Mouse (Mus musculus) limb, embryonic 13.5 days (tissue): ENCODE measurements around the gene Myo1d. TPM values are rescaled to one million over a fixed set of nuclear protein-coding genes. Genes with fewer than 3 reads are reported as not detected.

Experiments
- ATAC-seq: fragments of 200-750 bp; cut with Nextera tagmentation; 2 replicates; pipeline ENCODE4 v1.8.0; 2017; ENCODE audit warnings: low read depth, moderate number of reproducible peaks, moderate TSS enrichment; ENCODE audit not compliant: low FRiP score
- H3K27ac ChIP-seq: fragments of 300-500 bp; sonication (generic); 2 replicates; pipeline ENCODE4 v1.5.1; 2015; ENCODE audit warnings: inconsistent platforms, mild to moderate bottlenecking, moderate library complexity
- H3K27me3 ChIP-seq: fragments of 300-500 bp; sonication (generic); 2 replicates; pipeline ENCODE4 v1.6.1; 2015; ENCODE audit warnings: mild to moderate bottlenecking, inconsistent platforms
- H3K36me3 ChIP-seq: fragments of 300-500 bp; sonication (generic); 2 replicates; pipeline ENCODE4 v1.6.1; 2015; ENCODE audit warnings: inconsistent platforms, mild to moderate bottlenecking, moderate library complexity
- H3K4me1 ChIP-seq: fragments of 300-500 bp; sonication (generic); 2 replicates; pipeline ENCODE4 v1.6.1; 2015; ENCODE audit warnings: inconsistent platforms
- H3K4me2 ChIP-seq: fragments of 300-500 bp; sonication (generic); replicated peaks from 2 replicates; pipeline ENCODE4 v1.6.1; 2015; ENCODE audit warnings: inconsistent platforms, mild to moderate bottlenecking, moderate library complexity
- H3K4me3 ChIP-seq: fragments of 300-500 bp; sonication (generic); 2 replicates; pipeline ENCODE4 v1.5.1; 2015; ENCODE audit warnings: moderate library complexity, mild to moderate bottlenecking, inconsistent platforms
- H3K9ac ChIP-seq: fragments of 300-500 bp; sonication (generic); 2 replicates; pipeline ENCODE4 v1.6.1; 2015; ENCODE audit warnings: mild to moderate bottlenecking, inconsistent platforms
- H3K9me3 ChIP-seq: fragments of 300-500 bp; sonication (generic); 2 replicates; pipeline ENCODE4 v1.6.1; 2016; ENCODE audit warnings: inconsistent platforms
- WGBS: fragments of 180-500 bp; shearing (Covaris S2); methylation state at CpG from one replicate; pipeline ENCODE4 v1.1.7; 2015; 5-methylcytosine and 5-hydroxymethylcytosine counted together
- polyA plus RNA-seq: library from polyadenylated mRNA; unstranded; fragments of >200 nt; fragmentation: Nextera tagmentation; extraction: Ambion mirVana; gene quantifications from 2 replicates; pipeline ENCODE4 v1.2.1, GENCODE M21; 2015

Myo1d gene
- polyA plus RNA-seq, 1 experiment from 2014 or later = 6.7 TPM

- Histone ChIP-seq H3K27ac (no peak overlapping the region), H3K9me3 (no peaks in the 10 kb centered on the region), H3K27me3 (no peaks in the 10 kb centered on the region; the same call in 1 of the 2 replicates), H3K4me1 (no peaks in the 10 kb centered on the region), H3K4me2 (no peak overlapping the region), H3K36me3 (no peaks in the 10 kb centered on the region), H3K4me3 (no peak overlapping the region), H3K9ac (no peak overlapping the region)
- 74% methylated on average over 3 of the region's 3 CpGs for WGBS
- ATAC-seq = no peak
Measured at GRCm38 (mm10) chr11:80759023-80759422, 20.8 kb downstream of the Myo1d start.

- WGBS = 44% methylated on average over 2 of the region's 2 CpGs
- H3K4me3 ChIP-seq = no peak overlapping the region
- H3K27ac ChIP-seq = no peak overlapping the region
- H3K9me3 ChIP-seq = no peaks in the 10 kb centered on the region
- no peaks in the 10 kb centered on the region for H3K36me3 ChIP-seq
- no peak overlapping the region for H3K9ac ChIP-seq
- ATAC-seq = no peak
- H3K4me1 ChIP-seq = no peaks in the 10 kb centered on the region
- H3K4me2 ChIP-seq = no peak overlapping the region
- H3K27me3 ChIP-seq = peaks cover 10% of the 10 kb centered on the region
Measured at GRCm38 (mm10) chr11:80754201-80754600, 25.6 kb downstream of the Myo1d start.

- ATAC-seq = no peak
- Histone ChIP-seq H3K36me3 (no peaks in the 10 kb centered on the region), H3K9ac (no peak overlapping the region), H3K4me1 (peaks cover 8% of the 10 kb centered on the region; the same call in 1 of the 2 replicates), H3K27me3 (peaks cover 29% of the 10 kb centered on the region), H3K4me2 (no peak overlapping the region), H3K9me3 (no peaks in the 10 kb centered on the region), H3K4me3 (no peak overlapping the region), H3K27ac (no peak overlapping the region)
- 90% methylated on average over 1 of the region's 1 CpGs for WGBS
Measured at GRCm38 (mm10) chr11:80751168-80751567, 28.7 kb downstream of the Myo1d start.

DNA sequence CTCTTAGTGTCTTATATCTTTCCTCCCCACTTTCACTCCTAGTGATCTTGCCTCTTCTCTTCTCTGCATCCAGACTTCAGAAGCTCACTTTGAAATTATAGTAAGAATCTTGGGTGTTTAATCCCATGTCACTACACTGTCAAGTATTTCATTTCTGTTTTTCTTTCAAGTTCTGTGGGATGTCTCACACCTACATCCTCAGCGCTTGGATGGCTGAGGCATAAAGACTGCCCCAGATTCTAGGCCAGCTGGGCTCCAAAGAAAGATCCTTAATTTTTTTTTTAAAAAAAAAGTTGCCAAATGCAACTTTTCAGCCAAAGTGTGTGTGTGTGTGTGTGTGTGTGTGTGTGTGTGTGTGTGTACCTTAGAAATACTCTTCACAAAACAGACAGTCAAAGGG, 30.6 kb downstream of the Myo1d start:
- Histone ChIP-seq H3K9me3 (no peaks in the 10 kb centered on the region), H3K9ac (no peak overlapping the region), H3K4me2 (no peak overlapping the region), H3K27ac (no peak overlapping the region), H3K4me1 (peaks cover 8% of the 10 kb centered on the region; the same call in 1 of the 2 replicates), H3K36me3 (no peaks in the 10 kb centered on the region), H3K4me3 (no peak overlapping the region), H3K27me3 (peaks cover 39% of the 10 kb centered on the region)
- 95% methylated on average over 1 of the region's 1 CpGs for WGBS
- ATAC-seq = no peak

GRCm38 (mm10) chr11:80745426-80745825, 34.4 kb downstream of the Myo1d start:
- Histone ChIP-seq H3K4me1 (peaks cover 8% of the 10 kb centered on the region; the same call in 1 of the 2 replicates), H3K9me3 (no peaks in the 10 kb centered on the region), H3K27ac (no peak overlapping the region), H3K9ac (no peak overlapping the region), H3K4me3 (no peak overlapping the region), H3K36me3 (no peaks in the 10 kb centered on the region), H3K4me2 (no peak overlapping the region), H3K27me3 (peaks cover 47% of the 10 kb centered on the region)
- WGBS = 83% methylated on average over 5 of the region's 5 CpGs
- ATAC-seq = no peak

- Histone ChIP-seq H3K9ac (no peak overlapping the region), H3K36me3 (no peaks in the 10 kb centered on the region), H3K27me3 (peaks cover 47% of the 10 kb centered on the region), H3K4me1 (peaks cover 8% of the 10 kb centered on the region; the same call in 1 of the 2 replicates), H3K4me3 (no peak overlapping the region), H3K9me3 (no peaks in the 10 kb centered on the region), H3K4me2 (no peak overlapping the region), H3K27ac (no peak overlapping the region)
- 80% methylated on average over 4 of the region's 4 CpGs for WGBS
- no peak for ATAC-seq
Measured at GRCm38 (mm10) chr11:80743823-80744410, 35.9 kb downstream of the Myo1d start.

DNA sequence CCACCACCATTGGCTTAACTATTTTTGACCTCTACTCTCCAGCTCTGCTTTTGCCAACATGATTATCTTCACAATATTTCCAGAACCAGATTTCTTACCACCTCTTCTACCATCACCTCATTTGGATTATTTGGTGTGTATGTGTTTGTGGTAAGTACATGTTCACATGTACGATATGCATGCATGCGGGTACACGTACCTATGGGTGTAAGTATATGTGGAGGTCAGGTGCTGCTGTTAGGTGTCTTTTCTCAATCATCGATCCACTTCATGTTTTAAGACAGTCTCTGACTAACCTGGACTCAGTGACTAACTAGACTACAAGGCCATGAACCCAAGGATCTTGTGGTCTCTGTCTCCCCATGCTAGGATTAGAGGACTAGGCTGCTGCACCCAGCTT, 37.4 kb downstream of the Myo1d start:
- Histone ChIP-seq H3K27ac (no peak overlapping the region), H3K4me1 (peaks cover 8% of the 10 kb centered on the region; the same call in 1 of the 2 replicates), H3K27me3 (peaks cover 40% of the 10 kb centered on the region), H3K36me3 (no peaks in the 10 kb centered on the region), H3K9ac (no peak overlapping the region), H3K4me3 (no peak overlapping the region), H3K9me3 (no peaks in the 10 kb centered on the region), H3K4me2 (no peak overlapping the region)
- no peak for ATAC-seq
- WGBS = 94% methylated on average over 4 of the region's 4 CpGs

GRCm38 (mm10) chr11:80734771-80735170, 45.1 kb downstream of the Myo1d start:
- Histone ChIP-seq H3K9me3 (no peaks in the 10 kb centered on the region), H3K4me3 (no peak overlapping the region), H3K27me3 (peaks cover 28% of the 10 kb centered on the region), H3K9ac (no peak overlapping the region), H3K4me1 (no peaks in the 10 kb centered on the region), H3K36me3 (no peaks in the 10 kb centered on the region), H3K27ac (no peak overlapping the region), H3K4me2 (no peak overlapping the region)
- no peak for ATAC-seq
- 80% methylated on average over 2 of the region's 2 CpGs for WGBS

DNA sequence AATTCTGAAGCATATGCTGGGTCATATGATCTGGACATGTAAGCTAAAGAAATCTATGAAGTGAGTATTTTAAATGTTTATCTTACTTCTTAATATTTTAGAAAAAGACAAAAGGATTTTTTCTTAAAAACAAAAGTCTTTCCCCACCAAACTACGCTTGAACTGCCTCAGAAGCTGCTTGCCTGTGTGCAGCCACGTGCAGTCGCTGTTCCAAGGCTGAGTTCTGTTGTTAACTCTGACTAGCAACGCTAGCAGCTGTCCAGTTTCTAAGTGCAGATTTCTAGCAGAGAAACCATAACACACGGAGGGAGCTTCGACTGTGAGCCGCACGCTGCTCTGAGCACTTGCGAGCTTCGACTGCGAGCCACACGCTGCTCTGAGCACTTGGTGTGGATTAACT, 55.1 kb downstream of the Myo1d start:
- ATAC-seq = no peak
- Histone ChIP-seq H3K9me3 (no peaks in the 10 kb centered on the region), H3K4me3 (no peak overlapping the region), H3K36me3 (no peaks in the 10 kb centered on the region), H3K4me1 (no peaks in the 10 kb centered on the region), H3K9ac (no peak overlapping the region), H3K27ac (no peak overlapping the region), H3K4me2 (no peak overlapping the region), H3K27me3 (peaks cover 3% of the 10 kb centered on the region; the same call in 1 of the 2 replicates)
- WGBS = 66% methylated on average over 12 of the region's 12 CpGs

DNA sequence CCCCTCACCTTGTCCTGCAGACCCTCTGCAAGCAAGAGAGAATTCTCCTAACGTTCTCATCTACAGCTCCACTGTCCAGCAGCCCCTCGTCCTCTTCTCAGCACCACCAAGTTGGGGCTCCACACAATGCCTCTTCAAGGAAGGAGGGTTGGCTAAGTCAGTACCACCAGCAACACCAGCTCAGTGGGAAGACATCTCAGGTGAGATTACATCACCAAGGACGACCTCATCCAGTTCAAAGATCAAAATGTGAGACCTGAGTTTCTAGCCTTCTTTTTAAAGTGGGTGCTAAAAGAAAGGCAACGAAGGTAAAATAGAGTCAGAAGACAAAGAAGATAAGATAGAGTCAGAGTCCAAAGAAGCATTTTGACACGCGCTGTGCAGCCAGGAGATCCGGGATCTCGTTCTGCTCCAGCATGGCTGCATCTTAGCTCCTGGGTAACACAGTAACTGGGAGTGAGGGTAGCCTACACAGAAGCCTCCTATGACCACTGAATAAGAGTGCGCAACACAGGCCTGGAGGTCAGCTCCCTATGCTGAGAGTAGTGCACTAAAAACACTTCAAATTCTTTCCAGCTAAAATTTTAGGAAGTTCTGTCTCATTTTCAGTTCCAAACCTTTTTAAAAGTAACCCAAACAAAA, 56.3 kb downstream of the Myo1d start:
- no peak overlapping the region for H3K4me2 ChIP-seq
- no peaks in the 10 kb centered on the region for H3K4me1 ChIP-seq
- peaks cover 3% of the 10 kb centered on the region; the same call in 1 of the 2 replicates for H3K27me3 ChIP-seq
- H3K36me3 ChIP-seq = no peaks in the 10 kb centered on the region
- H3K4me3 ChIP-seq = no peak overlapping the region
- H3K9ac ChIP-seq = no peak overlapping the region
- no peaks in the 10 kb centered on the region for H3K9me3 ChIP-seq
- H3K27ac ChIP-seq = no peak overlapping the region
- 86% methylated on average over 9 of the region's 9 CpGs for WGBS
- no peak for ATAC-seq

DNA sequence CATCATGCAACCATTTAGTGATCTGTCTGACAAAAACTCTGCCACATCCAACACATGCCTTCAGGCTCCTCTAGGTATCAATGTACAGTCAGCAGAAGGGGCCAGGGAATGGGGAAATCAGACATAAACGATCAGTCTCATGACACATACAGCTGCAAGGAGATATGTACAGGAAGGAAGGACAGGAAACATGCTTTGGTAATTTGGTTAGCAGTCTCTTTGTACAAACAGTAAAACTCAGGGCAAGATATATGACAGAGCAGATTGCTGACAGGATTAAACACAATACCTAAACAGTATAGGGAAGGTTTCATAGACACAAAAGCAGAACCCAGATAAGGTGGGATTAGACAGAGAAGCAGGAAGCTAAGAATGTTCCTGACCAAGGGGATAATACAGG, 60.8 kb downstream of the Myo1d start:
- no peak for ATAC-seq
- H3K9me3 ChIP-seq = no peaks in the 10 kb centered on the region
- H3K9ac ChIP-seq = no peak overlapping the region
- H3K4me2 ChIP-seq = no peak overlapping the region
- no peak overlapping the region for H3K27ac ChIP-seq
- H3K27me3 ChIP-seq = no peaks in the 10 kb centered on the region
- H3K36me3 ChIP-seq = no peaks in the 10 kb centered on the region
- 50% methylated on average over 1 of the region's 1 CpGs for WGBS
- no peaks in the 10 kb centered on the region for H3K4me1 ChIP-seq
- no peak overlapping the region for H3K4me3 ChIP-seq

GRCm38 (mm10) chr11:80718036-80718435, 61.8 kb downstream of the Myo1d start:
- Histone ChIP-seq H3K4me1 (no peaks in the 10 kb centered on the region), H3K4me2 (no peak overlapping the region), H3K36me3 (no peaks in the 10 kb centered on the region), H3K9ac (no peak overlapping the region), H3K4me3 (no peak overlapping the region), H3K27me3 (no peaks in the 10 kb centered on the region), H3K9me3 (no peaks in the 10 kb centered on the region), H3K27ac (no peak overlapping the region)
- ATAC-seq = no peak

GRCm38 (mm10) chr11:80715115-80715514, 64.7 kb downstream of the Myo1d start:
- H3K27ac ChIP-seq = no peak overlapping the region
- no peak for ATAC-seq
- H3K4me1 ChIP-seq = no peaks in the 10 kb centered on the region
- no peak overlapping the region for H3K4me3 ChIP-seq
- no peak overlapping the region for H3K9ac ChIP-seq
- no peaks in the 10 kb centered on the region for H3K36me3 ChIP-seq
- H3K27me3 ChIP-seq = no peaks in the 10 kb centered on the region
- H3K9me3 ChIP-seq = no peaks in the 10 kb centered on the region
- whole genome bisulfite sequencing = 76% methylated on average over 2 of the region's 2 CpGs
- no peak overlapping the region for H3K4me2 ChIP-seq
